Mouse (Mus musculus): ENCODE measurements around the gene Nav3. TPM values are rescaled to one million over a fixed set of nuclear protein-coding genes. Genes with fewer than 3 reads are reported as not detected.

The Nav3 gene
- total RNA-seq, 2 experiments from 2014 or later, result 5.8 TPM

DNA sequence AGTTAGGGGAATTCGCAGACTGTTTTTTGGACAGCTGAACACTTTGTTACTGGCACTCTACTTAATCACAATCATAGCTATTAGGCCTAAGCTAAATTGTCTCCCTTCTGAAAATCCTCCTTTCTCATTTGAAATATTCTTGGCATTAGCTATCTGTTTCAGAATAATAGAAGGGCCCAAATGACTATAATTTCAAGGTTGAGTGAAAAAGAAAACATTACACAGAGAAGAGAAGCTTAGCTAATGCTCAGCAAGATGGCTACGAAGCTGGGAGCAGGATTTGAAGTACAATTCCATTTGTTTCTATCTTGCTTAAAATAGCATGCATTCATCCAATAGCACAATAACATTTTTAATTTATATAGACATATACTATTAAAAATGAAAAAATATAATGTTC is 667.3 kb downstream of the Nav3 start:
- DNase-seq, result no peak
- intact Hi-C loops (cut with DNase I; ENCODE audit: low total_unique reads), result no loop called here

DNA sequence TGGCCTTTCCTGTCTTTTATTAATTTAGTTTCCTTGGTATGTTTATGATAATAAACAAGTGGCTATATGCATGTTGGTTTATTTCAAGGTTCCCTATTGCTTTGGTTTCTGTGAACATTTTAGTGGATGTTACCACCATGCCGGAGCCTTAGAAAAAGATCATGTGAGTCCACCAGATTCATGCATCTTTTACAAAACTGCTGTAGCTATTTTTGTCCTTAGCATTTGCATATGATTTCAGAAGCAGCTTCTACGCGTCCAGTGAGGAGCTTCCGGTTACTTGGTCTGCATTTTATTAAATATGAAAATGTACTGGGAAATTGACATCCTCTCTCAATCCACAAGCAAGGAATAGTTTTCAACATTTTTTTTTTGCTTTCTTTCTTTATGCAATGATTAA is 676.9 kb downstream of the Nav3 start:
- intact Hi-C loops (cut with DNase I; ENCODE audit: low total_unique reads), result no loop called here
- DNase-seq, result no peak

DNA sequence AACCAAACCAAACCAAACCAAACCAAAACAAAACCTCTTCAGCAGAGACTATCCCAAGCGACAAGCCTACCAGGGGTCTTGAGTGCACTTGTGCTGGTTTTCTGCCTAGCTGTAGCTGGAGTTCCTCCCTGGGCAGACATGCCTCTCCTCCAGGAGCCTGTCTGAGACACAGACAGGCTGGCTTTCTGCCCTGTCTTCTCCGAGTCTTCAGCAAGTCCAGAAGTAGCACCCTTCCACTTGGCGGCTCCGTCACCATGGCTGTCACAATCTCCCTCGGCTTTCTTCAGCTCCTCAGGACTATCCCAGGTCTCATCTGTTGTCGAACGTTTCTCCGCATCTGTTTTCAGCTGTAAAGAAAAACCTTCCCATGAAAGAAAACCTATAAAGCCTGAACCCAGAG is 686.9 kb downstream of the Nav3 start:
- DNase-seq, result no peak
- intact Hi-C loops (cut with DNase I; ENCODE audit: low total_unique reads), result no loop called here

DNA sequence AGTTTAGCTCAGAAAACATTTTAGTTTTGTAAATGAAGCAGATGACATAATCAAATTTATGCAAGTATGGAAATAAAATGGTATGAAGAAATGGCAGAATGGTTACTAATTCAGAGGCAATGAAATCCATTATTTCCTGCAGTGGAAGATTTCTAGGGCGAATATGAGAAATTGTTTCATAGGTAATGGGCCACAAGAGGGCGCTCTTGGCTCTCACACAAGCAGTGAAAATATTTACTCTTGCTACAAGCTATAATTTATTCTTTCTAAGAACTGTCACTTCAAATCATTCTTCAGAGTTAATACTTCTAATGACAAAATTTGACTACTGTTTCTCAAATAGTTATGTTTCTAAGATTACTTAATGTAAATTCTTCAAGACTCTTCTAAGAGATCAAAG is 690.4 kb downstream of the Nav3 start:
- DNase-seq, result peak; percentile 35
- intact Hi-C loops (cut with DNase I; ENCODE audit: low total_unique reads), result no loop called here

DNA sequence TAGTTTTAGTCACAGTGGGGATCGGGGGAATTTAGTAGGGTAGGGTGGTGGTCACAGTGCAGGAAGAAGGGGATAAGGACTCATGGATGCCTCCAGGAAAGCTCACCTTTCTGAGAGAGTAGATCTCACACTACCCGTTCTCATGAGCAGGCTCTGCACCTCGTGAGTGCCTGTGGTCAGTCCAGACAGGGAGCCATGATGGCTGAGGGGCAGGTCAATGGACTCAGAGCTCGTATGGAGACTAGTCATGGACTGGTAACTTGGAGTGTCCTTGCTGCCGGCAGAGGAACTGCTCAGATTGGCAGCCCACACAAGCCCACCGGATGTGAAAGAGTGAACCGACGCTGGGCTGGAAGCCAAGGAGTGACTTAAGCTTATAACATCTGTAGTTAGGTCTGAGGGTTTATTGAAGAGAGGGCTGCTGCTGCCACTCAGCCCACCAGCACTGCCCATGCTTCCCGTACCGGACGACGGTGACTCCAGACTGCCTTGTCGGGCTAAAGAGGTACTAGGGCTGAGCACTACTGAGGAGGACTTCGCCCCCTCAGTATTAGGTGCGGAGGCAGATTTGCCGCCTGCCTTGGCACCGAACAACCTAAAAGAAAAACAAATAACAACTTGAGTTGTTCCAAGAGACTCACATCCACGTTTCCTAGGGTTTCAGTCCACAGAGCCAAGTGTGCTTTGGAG is 691.4 kb downstream of the Nav3 start:
- no peak for DNase-seq
- intact Hi-C loops (cut with DNase I; ENCODE audit: low total_unique reads), result loop anchor here (5.0 kb wide), 1 partner anchor 98 kb away; no protein-coding TSS in a partner anchor

DNA sequence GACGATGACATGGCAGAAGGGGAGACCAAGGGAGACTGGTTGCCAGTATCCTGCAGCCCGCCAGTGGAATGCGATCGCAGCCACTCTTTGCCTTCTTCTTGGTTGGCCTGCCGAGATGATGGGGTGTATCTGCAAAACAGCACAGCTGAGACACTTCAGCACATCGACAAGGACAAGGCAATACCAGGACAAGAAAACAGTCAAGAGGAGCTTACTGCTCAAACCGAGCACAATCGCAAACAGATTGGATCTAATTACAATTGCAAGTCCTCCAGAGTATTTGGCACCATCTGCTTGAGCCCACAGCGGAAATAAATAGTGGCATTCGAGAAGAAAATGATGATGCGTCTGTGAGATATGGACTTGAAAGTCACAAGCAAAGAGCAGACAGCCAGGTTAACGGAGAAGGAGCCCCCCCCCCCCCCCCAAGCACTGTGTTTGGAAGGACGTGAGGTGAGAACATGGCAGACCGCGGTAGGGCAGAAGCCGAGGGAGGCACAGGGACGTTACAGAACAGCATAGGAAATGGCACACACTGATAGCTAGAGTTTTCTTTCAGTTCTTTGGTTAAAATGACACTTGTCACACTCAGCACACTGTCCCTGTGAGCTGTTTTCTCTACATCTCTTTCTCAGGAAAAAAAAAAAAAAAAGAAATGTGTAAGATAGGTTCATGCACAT is 696.9 kb downstream of the Nav3 start:
- intact Hi-C loops (cut with DNase I; ENCODE audit: low total_unique reads), result no loop called here
- no peak for DNase-seq

DNA sequence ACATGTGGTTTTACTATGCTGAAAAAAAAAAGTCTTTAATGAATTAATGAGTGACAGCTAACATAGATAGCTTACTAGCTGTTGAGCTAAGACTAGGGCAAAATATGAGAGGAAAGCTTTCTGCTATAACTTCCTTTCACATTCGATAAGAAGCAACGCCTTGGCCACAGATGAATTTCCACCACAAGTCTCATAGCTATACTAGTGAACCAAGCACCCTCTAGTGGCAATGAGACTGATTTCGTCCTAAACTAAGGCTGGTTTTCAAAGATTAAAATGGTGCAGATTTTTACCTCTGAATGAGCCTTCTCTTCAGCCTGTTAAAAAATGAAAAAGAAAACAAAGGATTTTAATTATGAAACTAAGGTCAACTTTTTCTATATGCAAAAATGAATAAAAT is 709.1 kb downstream of the Nav3 start:
- intact Hi-C loops (cut with DNase I; ENCODE audit: low total_unique reads), result no loop called here
- DNase-seq, result no peak

DNA sequence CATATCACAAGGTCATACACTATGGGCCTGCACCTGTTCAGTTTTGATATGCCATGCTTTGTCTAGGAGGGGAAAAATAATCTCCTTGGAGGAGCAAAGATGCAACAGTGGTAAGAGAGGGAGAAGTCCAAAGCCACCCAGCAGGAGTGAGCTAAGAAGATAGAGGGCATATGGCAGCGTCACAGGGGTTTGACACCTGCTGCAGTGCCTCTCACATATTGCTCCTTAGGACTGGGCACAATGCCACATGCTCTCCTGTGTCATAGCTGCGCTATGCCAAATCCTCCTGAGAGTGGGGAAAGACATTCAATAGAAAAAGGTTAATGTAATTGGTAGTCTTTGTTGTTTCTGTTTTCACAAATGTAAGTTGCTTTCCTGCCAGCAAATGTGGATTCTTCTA is 714.3 kb downstream of the Nav3 start:
- DNase-seq, result no peak
- intact Hi-C loops (cut with DNase I; ENCODE audit: low total_unique reads), result no loop called here

DNA sequence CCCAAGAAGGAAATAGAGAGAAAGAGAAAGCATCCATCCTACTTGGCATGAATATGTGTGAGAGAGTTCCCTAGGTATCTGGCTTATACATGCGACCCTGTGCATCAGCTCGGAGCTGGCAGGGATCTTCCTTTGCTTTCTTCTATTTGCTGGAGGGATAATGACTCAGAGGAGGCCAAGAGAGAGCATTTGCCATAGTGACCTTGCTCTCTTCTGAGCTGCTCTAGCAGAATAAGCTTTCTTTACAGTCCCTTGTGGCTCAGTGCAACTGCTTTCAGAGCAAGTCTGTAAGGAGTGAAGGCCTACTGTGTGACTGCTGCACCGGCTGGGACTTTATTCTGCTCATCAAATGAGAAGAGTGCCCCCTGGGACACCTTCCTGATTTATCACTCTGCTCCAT is 715.7 kb downstream of the Nav3 start:
- no peak for DNase-seq
- intact Hi-C loops (cut with DNase I; ENCODE audit: low total_unique reads), result no loop called here

DNA sequence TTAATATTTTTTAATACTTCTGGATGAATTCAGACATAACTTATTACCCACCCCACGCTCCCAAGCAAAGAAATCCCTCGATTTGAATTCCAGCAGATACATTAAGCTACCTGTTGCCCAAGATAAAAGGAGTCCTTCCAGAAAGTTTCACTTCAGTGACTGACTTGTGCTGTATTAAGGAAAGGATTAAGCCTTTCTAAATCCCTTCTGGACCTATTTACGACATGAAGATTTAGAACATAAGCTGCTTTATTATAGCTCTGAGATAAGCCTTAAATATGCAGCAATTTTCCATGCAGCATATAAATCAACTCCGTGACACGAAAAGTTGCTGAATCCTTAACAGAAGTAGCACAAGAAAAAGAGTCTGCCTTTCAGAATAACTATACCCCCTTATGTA is 732.4 kb downstream of the Nav3 start:
- DNase-seq, result no peak
- intact Hi-C loops (cut with DNase I; ENCODE audit: low total_unique reads), result no loop called here

DNA sequence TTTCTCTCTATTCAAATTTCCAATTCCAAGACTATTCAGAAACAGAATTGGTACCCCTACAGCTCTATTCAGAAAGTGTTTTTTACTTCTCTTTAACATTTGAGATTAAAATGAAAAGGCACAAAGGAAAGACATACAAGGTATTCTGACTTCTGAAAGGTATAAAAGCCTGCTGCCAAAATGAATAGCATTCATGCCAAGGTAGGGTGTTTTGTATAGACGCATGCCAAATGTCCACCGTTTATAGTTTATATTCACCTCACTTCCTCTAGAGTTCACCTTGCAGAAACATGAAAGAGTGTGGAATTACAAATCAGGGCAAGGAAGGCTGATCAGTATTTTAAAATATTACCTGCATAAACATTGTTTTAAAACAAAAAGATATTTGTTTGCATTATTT is 737.2 kb downstream of the Nav3 start:
- intact Hi-C loops (cut with DNase I; ENCODE audit: low total_unique reads), result no loop called here
- DNase-seq, result no peak

DNA sequence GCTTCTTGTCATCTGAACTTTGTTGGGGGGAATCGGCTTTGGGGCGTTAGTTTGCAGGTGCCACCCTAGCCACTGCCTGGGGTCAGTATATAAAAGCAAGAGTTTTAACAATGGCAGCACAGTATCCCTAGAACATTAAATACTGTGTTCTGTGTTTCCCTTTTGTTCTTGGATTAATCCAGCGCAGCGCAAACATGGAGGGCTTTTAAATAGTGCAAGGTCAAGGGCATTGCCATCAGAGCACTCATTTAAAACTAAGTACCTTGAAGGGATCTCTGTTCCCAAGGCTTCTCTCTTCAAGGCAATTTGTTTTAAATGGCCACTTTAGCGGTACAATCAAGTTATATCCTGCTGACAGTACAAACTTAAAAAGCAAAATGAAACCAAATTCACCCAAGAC is 737.6 kb downstream of the Nav3 start:
- no peak for DNase-seq
- intact Hi-C loops (cut with DNase I; ENCODE audit: low total_unique reads), result no loop called here

DNA sequence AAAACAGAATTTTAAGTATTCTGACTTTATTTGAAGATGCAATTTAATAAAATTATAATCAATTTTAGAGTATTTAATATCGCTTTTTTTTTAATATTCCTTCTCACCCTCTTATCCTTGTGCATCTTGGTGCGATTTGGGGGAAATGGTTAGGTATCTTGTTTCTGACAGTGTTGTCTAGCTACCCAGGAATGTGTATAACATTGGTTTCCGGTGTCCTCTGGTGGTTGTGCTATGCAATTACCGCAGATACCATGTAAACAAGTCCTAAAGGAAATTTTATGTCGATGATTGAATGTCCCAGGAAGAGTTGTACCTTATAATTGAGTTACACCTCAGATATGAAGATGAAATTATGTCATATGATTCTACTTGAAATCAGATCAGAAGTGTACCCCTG is 743.0 kb downstream of the Nav3 start:
- intact Hi-C loops (cut with DNase I; ENCODE audit: low total_unique reads), result no loop called here

DNA sequence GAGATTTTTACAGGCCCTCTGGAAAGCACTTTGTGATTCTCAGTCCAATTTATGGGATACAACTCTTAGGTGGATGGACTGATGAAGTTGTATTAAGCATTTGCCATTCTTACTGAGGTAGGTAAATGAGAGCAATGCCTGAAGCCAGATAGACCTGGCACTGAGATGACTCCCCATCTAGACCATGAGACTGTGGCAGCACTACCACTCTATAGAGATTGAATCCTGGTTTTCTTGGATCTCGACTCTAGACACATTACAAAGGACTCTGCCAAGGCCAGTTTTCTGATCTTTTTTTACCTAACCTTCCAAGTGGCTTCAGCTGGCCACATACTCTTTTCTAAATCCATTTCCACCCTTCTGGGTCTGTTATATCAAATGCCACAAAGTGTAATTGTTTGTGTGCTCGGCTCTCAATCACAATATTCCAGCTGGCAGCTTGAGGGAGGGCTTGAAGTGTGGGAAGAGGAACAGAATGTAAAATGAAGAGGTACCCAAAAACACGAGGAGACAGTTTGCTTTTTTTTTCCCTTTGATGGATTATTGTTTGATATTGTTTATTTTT is 756.2 kb downstream of the Nav3 start:
- intact Hi-C loops (cut with DNase I; ENCODE audit: low total_unique reads), result no loop called here
- no peak for DNase-seq

More for the DNA sequence above, 743.0 kb downstream of the Nav3 start:
- DNase-seq, result no peak

DNA sequence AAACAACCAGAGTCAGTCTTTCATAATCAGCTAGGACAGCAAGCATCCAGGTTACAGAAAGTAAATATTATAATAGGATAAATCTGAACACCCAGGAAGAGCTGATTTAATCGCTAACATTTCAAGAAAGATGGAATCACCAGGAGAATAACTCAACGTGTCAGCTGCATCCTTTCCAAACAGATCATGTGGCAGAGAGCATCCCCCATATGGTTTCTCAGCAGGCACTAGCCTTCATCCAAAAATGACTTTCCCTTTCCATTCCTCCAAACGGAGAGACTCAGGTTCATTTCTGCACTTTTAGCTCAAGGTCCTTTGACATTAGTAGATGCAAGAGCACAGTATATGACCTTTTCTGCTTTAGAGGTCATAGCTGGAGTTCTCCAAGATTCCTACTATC is 765.4 kb downstream of the Nav3 start:
- intact Hi-C loops (cut with DNase I; ENCODE audit: low total_unique reads), result no loop called here
- no peak for DNase-seq

DNA sequence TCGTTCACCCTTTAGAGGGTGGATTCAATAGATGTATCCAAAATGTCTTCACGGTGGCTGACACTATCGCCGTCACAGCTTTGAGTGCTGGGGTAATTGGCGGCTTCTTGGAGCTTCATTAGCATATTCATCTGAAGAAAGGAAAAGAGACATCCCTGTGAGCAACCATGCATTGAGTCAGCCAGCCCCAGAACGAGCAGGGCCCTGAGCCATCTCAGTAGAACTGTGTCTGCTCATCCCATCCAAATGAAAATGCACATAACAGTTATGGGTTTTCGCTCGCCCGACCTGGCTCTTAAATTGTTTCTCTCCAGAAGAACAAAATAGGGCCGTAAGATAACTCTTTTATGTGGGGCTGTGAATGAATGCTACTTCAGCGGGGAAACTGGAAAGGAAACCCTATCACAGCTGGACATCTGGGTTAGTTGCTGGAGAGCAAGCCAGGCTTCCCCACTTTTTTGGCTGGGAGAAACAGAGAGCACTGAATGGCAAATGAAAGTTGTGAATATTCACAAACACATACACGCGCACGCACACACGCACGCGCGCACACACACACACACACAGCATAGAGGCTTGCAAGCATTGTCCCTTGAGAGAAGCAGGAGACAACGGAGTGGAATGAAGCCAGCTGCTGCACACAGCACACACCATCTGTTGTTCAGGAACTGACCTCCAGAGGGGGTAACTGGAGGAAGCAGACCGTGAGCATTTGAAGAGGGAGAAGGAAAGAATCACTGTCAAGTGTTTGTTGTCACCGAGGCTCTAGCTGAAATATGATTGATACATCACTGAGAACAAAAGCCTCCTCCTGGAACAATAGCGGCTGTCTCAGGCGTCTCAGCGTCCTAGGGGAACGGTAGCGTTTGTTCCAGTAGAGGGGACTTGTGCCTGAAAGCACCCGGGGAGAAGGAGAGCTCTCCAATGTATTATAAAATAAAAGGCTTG is 771.6 kb downstream of the Nav3 start:
- intact Hi-C loops (cut with DNase I; ENCODE audit: low total_unique reads), result no loop called here
- peak; percentile 38 for DNase-seq

DNA sequence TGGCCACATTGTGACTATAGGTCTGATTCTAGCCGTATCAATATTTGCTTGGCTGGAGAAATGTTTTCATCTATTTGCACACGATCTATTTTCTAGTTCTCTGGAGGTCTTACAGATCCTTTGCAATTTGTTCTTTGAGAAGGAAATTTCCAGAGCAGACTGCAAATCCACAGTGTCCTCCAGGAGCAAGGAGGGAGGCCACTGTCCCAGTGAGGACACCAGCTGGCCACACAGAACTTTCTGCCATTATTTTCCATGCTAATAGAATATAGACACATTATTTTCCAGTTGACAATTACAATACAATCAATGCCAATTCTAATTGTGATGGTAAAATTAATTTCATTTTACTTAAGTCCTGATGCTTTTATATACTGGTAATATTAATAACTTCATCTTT is 783.1 kb downstream of the Nav3 start:
- intact Hi-C loops (cut with DNase I; ENCODE audit: low total_unique reads), result no loop called here

DNA sequence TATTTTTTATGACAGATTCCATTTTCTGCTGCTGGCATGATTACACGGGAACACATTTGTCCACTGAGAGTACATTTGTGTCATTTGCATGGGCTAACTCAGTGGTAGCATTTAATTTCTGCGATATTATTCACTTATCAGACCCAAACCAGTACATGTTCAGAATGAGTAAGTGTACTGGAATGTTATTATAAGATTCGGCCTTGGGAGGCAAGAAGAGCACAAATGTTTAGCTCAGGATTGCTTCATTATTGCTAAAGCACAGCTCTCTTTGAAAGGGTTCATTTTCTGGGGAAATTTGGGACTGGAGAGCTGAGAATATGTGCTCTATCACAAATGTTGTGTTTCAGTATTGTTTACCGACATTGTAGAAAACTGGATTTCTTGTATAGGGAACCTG is 788.6 kb downstream of the Nav3 start:
- intact Hi-C loops (cut with DNase I; ENCODE audit: low total_unique reads), result no loop called here
- DNase-seq, result no peak

More for the DNA sequence above, 783.1 kb downstream of the Nav3 start:
- DNase-seq, result no peak

DNA sequence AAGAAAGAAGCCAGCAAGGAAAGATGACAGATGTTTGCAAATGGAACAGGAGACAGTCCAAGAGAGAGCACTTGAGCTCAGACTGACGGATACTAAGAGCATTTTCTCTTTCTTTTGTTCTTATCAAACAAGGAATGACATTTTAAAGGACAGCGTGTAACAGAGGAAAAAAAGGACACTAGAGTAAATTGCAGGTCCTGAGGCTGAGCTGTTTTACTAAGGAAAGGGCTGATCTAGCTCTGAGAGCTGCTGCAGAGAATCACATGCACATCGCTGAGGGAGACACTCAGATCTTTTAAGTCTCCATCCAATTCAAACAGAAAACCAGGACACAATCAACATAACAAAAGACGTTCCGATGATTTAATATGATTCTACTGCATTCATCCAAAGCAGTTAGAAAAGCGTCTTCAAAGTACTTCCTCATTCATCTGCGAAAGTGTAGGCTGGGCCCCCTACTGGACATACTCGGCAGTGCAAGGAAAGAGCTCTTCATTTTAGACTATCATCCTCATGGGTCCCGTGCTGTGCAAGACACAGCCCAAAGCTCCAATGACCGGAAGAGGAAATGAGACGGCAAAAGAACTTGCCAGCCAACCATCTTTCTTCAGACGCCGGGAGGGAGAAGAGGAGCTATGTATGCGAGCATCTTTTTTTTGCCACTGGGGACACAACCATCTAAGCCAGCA is 791.2 kb downstream of the Nav3 start:
- peak; percentile 41 for DNase-seq
- intact Hi-C loops (cut with DNase I; ENCODE audit: low total_unique reads), result no loop called here

DNA sequence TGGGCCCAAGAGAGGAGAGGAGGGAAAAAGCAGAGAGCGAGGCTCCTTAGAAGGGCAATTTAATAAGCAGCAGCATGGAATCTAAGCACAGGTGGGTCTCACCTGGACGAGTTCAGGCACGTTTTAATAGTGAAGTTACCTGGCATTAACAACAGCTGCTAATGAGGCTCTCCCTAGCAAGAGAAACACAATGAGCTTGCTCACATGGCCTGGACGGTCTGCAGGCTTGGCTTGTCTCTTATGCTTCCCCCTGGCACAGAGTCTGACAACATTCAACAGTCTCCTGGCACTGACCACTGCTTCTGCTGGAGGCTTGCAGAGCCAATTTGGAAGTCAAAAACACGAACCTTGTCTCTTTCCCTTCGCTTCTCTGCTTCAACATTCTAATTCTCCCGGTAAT is 804.5 kb downstream of the Nav3 start:
- intact Hi-C loops (cut with DNase I; ENCODE audit: low total_unique reads), result no loop called here
- no peak for DNase-seq

Measured in gastrocnemius, postnatal 14 days (tissue).